Mouse (Mus musculus): ENCODE measurements around the gene Wdr11.
A peak's percentile ranks its signal among the peaks of the same experiment; 100 is the strongest.

Gene Wdr11

GRCm38 (mm10) chr7:129653791-129654271, 62.2 kb downstream of the Wdr11 start:
- peak; percentile 4 for DNase-seq (ENCODE audit: low spot score)

GRCm38 (mm10) chr7:129654923-129655322, 63.3 kb downstream of the Wdr11 start:
- DNase-seq (ENCODE audit: low spot score): no peak

- no peak for DNase-seq (ENCODE audit: low spot score)
Measured at GRCm38 (mm10) chr7:129655604-129656226, 64.1 kb downstream of the Wdr11 start.

- DNase-seq (ENCODE audit: low spot score): no peak
Measured at GRCm38 (mm10) chr7:129657867-129658266, 66.2 kb downstream of the Wdr11 start.

DNA sequence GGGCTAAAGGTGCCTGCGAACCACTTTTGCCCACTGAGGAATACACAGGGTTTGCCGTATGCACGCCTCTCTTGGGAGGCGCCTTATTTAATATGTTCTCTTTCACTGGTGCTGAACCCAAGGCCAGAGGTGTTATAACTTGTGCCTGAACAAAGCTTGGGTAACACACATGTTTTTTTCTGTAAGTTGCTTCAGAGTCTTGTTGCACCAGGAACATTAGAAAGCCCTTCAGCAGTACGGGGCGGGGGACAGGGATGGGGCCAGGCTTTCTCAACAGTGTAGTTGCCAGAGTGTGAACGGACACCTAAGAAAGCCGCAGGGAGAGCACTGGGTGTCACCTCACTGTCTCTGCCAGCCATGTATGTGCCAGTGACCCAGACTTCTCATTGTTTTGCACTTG, 68.1 kb downstream of the Wdr11 start:
- no peak for DNase-seq (ENCODE audit: low spot score)

GRCm38 (mm10) chr7:129660546-129660945, 68.9 kb downstream of the Wdr11 start:
- DNase-seq (ENCODE audit: low spot score): no peak

GRCm38 (mm10) chr7:129662051-129662789, 70.6 kb downstream of the Wdr11 start:
- no peak for DNase-seq (ENCODE audit: low spot score)

DNA sequence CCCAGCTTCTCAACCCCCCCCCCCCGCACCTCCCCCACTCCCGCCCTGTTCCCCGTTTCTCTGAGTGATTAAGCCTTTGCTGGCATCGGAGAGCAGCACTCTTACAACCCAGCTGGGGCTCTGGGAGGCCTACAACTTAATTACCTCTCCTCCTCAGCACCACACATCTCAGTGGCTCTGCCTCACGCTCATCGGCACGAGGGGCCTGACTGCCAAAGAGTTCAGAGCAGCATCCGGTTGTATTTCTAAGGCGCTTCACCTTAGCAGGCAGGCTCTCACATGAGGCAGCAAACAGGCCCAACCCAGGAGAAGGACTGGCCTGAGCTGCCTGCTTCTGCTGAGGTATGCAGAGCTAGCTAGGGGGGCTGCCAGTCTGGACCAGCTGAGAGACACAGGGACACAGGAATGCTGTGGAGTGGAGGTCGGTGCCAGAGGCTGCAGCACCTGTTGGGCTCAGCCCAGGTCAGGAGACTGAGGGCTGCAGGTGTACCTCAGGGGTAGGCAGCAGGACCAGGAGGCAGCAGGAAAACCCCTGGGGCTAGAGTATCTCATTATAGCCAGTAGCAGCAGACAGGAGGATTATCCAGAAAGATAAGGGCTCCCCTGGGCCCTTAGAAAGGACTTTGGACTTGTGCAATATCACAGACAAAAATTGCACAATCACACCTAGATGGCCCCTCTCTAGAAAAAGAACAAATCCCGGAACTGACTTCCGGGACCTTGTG, 72.3 kb downstream of the Wdr11 start:
- no peak for DNase-seq (ENCODE audit: low spot score)

DNA sequence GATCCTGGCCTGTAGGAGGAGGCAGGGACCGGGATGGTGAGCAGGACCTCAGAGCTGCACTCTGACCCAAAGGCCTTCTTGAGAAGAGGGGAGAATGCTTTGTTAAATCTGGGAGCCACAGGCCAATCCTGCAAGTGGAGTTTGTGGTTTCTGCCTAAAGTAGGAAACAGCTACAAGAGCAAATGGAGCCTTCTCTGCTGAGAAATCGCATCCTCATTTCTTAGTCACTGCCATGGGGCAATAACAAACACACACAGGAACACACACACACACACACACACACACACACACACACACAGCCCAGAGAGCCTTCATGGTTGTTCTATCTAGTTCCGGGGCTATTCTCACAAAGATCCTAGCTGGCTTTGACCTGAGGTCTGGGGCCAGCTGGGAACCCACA, 73.7 kb downstream of the Wdr11 start:
- DNase-seq (ENCODE audit: low spot score): no peak

DNA sequence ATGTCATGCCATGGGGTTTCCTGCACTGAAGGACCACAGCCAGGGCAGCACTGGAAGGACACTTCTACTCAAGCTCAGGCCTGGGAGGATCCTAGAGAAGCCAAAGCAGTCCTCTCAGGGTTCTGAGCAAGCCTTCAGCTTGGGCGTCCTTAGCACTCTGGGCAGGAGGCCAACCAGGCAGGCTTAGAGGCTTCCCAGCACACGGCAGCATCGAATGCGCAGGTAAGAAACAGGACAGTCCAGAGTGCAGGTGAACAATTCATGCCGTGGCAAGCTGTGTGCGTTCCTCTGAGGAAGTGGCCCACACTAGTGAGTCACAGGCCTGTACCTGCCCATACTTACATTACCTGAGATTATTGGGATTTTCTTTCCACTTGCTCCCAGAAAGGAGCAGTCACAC, 74.3 kb downstream of the Wdr11 start:
- no peak for DNase-seq (ENCODE audit: low spot score)

DNA sequence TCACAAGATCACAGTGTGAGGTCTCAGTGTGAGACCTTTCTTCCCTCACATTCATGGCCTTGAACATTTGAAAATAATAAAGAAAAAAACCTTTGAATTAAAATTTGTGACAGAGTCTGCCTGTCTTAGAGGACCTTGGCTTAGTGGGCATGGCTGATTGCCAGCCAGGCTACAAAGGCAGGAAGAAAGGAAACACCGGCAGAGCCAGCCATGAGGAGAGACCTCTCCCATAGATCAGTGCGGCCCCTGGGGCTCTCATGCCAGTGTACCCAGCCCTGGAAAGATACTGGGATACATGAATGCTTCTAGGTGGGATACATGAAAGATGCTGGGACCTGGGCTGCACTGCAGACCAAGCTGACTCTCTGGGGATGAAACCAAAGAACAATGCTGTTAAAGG, 74.9 kb downstream of the Wdr11 start:
- no peak for DNase-seq (ENCODE audit: low spot score)

- DNase-seq (ENCODE audit: low spot score): no peak
Measured at GRCm38 (mm10) chr7:129670280-129670679, 78.6 kb downstream of the Wdr11 start.

GRCm38 (mm10) chr7:129671675-129672651, 80.3 kb downstream of the Wdr11 start:
- no peak for DNase-seq (ENCODE audit: low spot score)

- no peak for DNase-seq (ENCODE audit: low spot score)
Measured at GRCm38 (mm10) chr7:129673776-129674175, 82.1 kb downstream of the Wdr11 start.

DNA sequence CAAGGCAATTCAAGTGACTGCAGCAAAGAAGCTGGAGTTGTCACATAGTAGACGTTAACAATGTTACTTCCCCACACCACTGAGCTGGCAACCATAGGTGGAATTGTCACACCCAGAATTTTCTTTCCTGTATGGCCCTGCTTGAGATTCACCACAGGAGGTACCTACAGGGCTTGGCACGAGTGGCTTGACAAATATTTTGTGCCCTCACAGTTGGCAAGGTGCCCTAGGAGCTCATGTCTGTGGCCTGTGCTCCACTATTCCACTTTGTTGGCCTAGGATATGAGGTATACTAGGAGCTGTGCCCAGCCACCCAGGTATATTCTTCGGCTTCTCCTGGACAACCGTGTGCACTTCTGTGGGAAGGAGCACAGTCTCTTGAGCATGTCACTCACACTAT, 82.9 kb downstream of the Wdr11 start:
- DNase-seq (ENCODE audit: low spot score): no peak

GRCm38 (mm10) chr7:129675852-129676251, 84.2 kb downstream of the Wdr11 start:
- no peak for DNase-seq (ENCODE audit: low spot score)

- no peak for DNase-seq (ENCODE audit: low spot score)
Measured at GRCm38 (mm10) chr7:129677141-129677540, 85.5 kb downstream of the Wdr11 start.

DNA sequence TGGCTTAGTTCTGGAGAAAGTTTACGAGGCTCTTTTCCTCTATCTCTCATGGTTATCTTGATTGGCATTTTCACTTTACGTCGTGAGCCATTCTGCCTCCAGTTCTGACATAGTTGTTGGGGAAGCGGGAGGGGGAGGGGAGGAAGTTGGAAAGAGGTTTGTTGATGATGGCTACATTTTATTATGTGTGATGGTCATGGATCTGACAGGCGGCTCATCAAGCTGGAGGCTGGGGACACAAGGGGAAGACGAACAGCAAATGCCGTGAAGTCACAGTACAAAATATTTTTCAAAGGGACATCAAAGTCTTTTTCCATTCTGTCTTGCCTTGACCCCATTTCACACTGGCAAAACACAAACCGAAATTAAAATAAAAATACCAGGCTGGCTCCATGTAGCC, 86.8 kb downstream of the Wdr11 start:
- DNase-seq (ENCODE audit: low spot score): no peak

DNA sequence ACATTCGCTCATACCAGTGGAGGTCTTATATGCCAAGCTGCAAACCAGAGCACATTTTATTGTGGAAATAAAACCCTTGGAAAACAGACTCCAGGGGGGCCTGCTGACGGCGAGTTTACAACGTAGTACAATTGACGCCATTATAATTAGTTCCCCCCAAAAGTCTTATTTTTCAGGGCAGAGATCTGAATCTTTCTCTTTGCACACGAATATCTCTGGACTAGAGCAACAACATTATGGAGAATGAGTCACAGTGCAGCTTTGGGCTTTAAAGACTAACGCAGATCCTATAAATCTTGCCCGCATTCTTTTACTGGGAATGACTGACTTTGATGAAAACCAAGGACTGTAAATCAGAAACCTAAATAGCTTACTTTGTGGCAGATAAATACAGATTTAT, 87.3 kb downstream of the Wdr11 start:
- DNase-seq (ENCODE audit: low spot score): no peak

GRCm38 (mm10) chr7:129680534-129681210, 89.0 kb downstream of the Wdr11 start:
- DNase-seq (ENCODE audit: low spot score): no peak

DNA sequence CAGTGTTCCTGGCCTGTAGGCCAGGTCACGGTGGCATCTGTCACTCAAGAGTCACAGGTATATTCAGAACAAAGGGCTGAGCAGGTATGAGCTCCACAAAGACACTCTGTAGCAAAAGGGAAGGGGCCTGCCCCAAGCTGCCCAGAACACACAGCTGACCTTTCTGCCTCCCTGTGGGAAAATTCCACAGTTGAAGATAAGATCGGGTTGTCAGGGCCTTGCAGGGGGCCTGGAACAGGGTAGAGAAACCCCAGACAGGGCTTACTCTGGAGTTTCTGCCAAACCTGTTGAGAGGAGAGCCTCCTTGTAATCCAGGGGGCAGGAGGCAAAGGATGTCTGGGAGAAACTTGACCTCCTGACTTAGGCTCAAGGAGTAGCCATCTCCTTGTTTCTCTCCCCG, 90.9 kb downstream of the Wdr11 start:
- DNase-seq (ENCODE audit: low spot score): no peak

Measured in T-cell, adult 2 months (primary cell).